Mouse (Mus musculus) intestine, embryonic 15.5 days (tissue): ENCODE measurements around the gene Rps25. TPM values are rescaled to one million over a fixed set of nuclear protein-coding genes. Genes with fewer than 3 reads are reported as not detected.
"Not testable (repeated sequence)": the region's sequence is repeated elsewhere in the genome, so short reads cannot be mapped to it uniquely, and the experiment has no call there.

Experiments
- ATAC-seq: fragments of 200-750 bp; cut with Nextera tagmentation; 2 replicates; pipeline ENCODE4 v1.8.0; 2017; ENCODE audit warnings: moderate TSS enrichment, moderate library complexity
- H3K27ac ChIP-seq: fragments of 300-500 bp; sonication (generic); 2 replicates; pipeline ENCODE4 v1.5.1; 2015; ENCODE audit warnings: mild to moderate bottlenecking, inconsistent platforms
- H3K27me3 ChIP-seq: fragments of 300-500 bp; sonication (generic); replicated peaks from 2 replicates; pipeline ENCODE4 v1.6.1; 2015; ENCODE audit warnings: inconsistent platforms
- H3K36me3 ChIP-seq: fragments of 300-500 bp; sonication (generic); 2 replicates; pipeline ENCODE4 v1.6.1; 2015; ENCODE audit warnings: inconsistent platforms
- H3K4me1 ChIP-seq: fragments of 300-500 bp; sonication (generic); replicated peaks from 2 replicates; pipeline ENCODE4 v1.6.1; 2015; ENCODE audit warnings: inconsistent platforms
- H3K4me2 ChIP-seq: fragments of 300-500 bp; sonication (generic); replicated peaks from 2 replicates; pipeline ENCODE4 v1.6.1; 2015; ENCODE audit warnings: mild to moderate bottlenecking, inconsistent platforms
- H3K4me3 ChIP-seq: fragments of 300-500 bp; sonication (generic); replicated peaks from 2 replicates; pipeline ENCODE4 v1.5.1; 2015; ENCODE audit warnings: inconsistent platforms
- H3K9ac ChIP-seq: fragments of 300-500 bp; sonication (generic); 2 replicates; pipeline ENCODE4 v1.6.1; 2015; ENCODE audit warnings: inconsistent platforms
- H3K9me3 ChIP-seq: fragments of 300-500 bp; sonication (generic); 2 replicates; pipeline ENCODE4 v1.6.1; 2016; ENCODE audit warnings: inconsistent platforms
- WGBS: fragments of 180-500 bp; shearing (Covaris S2); methylation state at CpG from one replicate; pipeline ENCODE4 v1.1.7; 2015; 5-methylcytosine and 5-hydroxymethylcytosine counted together
- polyA plus RNA-seq: library from polyadenylated mRNA; unstranded; fragments of >200 nt; fragmentation: Nextera tagmentation; extraction: Ambion mirVana; gene quantifications from 2 replicates; pipeline ENCODE4 v1.2.1, GENCODE M21; 2015

Gene Rps25
- polyA plus RNA-seq, 1 experiment from 2014 or later = 2,084 TPM

GRCm38 (mm10) chr9:44432577-44433185 is 25.7 kb downstream of the Rps25 start:
- ATAC-seq = no peak
- no peak overlapping the region for H3K9ac ChIP-seq
- H3K4me3 ChIP-seq = no peak overlapping the region
- no peaks in the 10 kb centered on the region for H3K36me3 ChIP-seq
- H3K4me1 ChIP-seq = no peaks in the 10 kb centered on the region
- H3K4me2 ChIP-seq = no peak overlapping the region
- no peak overlapping the region for H3K27ac ChIP-seq
- H3K27me3 ChIP-seq = no peaks in the 10 kb centered on the region
- no peaks in the 10 kb centered on the region for H3K9me3 ChIP-seq
- WGBS = 41% methylated on average over 5 of the region's 5 CpGs

- Histone ChIP-seq H3K9ac (no peak overlapping the region), H3K9me3 (no peaks in the 10 kb centered on the region), H3K27me3 (no peaks in the 10 kb centered on the region), H3K4me2 (no peak overlapping the region), H3K36me3 (no peaks in the 10 kb centered on the region), H3K4me3 (no peak overlapping the region), H3K4me1 (no peaks in the 10 kb centered on the region), H3K27ac (no peak overlapping the region)
- WGBS = 78% methylated on average over 6 of the region's 6 CpGs
- no peak for ATAC-seq
These were observed 28.8 kb downstream of the Rps25 start for GRCm38 (mm10) chr9:44435747-44436146.

DNA sequence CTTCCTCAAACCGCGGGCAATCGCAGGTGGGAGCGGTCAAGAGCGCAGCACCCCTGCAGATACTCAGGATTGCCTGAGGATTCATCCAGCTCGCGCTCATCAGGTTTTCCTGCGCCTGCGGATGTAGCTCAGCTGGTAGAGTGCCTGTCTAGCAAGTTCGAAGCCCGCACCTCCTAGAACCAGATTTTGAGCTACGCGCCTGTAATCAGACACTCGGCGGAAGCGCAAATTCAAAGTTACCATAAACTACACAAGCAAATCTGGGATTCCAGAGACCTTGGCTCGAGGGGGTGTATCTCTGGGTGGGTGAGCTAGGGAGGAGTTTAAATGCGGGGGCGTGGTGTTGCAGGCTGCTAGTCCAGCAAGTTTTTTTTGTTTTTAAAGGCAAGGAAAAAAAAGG is 34.0 kb downstream of the Rps25 start, which contains the start of gene Foxr1:
Foxr1 (minus strand) TSS at position 176 of the 400 bp plus-strand sequence.
- Histone ChIP-seq H3K9me3 (no peaks in the 10 kb centered on the region), H3K36me3 (no peaks in the 10 kb centered on the region), H3K27ac (no peak within 1 kb of the TSS), H3K9ac (no peak within 1 kb of the TSS), H3K4me1 (no peaks in the 10 kb centered on the region), H3K27me3 (no peaks in the 10 kb centered on the region), H3K4me2 (no peak within 1 kb of the TSS), H3K4me3 (no peak within 1 kb of the TSS)
- no peak for ATAC-seq
- WGBS = 70% methylated on average over 19 of the region's 19 CpGs

GRCm38 (mm10) chr9:44444402-44445025 is 37.6 kb downstream of the Rps25 start:
- not testable (repeated sequence) for ATAC-seq, H3K4me1 ChIP-seq, H3K36me3 ChIP-seq, H3K27ac ChIP-seq, H3K27me3 ChIP-seq, H3K4me3 ChIP-seq, H3K9ac ChIP-seq, H3K4me2 ChIP-seq, H3K9me3 ChIP-seq
- WGBS = 83% methylated on average over 7 of the region's 7 CpGs

- H3K4me2 ChIP-seq = no peak overlapping the region
- no peaks in the 10 kb centered on the region; the same call in 1 of the 2 replicates for H3K27me3 ChIP-seq
- peaks cover 9% of the 10 kb centered on the region for H3K4me1 ChIP-seq
- no peak overlapping the region for H3K4me3 ChIP-seq
- no peak for ATAC-seq
- no peaks in the 10 kb centered on the region for H3K36me3 ChIP-seq
- H3K27ac ChIP-seq = no peak overlapping the region
- no peak overlapping the region for H3K9ac ChIP-seq
- no peaks in the 10 kb centered on the region for H3K9me3 ChIP-seq
These were observed 43.4 kb downstream of the Rps25 start for GRCm38 (mm10) chr9:44450387-44450786.

GRCm38 (mm10) chr9:44454132-44454890 is 47.4 kb downstream of the Rps25 start:
- ATAC-seq = peak; percentile 83
- Histone ChIP-seq H3K4me1 (peaks cover 9% of the 10 kb centered on the region), H3K36me3 (no peaks in the 10 kb centered on the region), H3K4me3 (no peak overlapping the region), H3K9me3 (no peaks in the 10 kb centered on the region), H3K27me3 (no peaks in the 10 kb centered on the region; the same call in 1 of the 2 replicates), H3K4me2 (peak overlapping the region; percentile 18; the same call in 1 of the 2 replicates), H3K27ac (no peak overlapping the region), H3K9ac (no peak overlapping the region)
- 9% methylated on average over 14 of the region's 14 CpGs for WGBS

DNA sequence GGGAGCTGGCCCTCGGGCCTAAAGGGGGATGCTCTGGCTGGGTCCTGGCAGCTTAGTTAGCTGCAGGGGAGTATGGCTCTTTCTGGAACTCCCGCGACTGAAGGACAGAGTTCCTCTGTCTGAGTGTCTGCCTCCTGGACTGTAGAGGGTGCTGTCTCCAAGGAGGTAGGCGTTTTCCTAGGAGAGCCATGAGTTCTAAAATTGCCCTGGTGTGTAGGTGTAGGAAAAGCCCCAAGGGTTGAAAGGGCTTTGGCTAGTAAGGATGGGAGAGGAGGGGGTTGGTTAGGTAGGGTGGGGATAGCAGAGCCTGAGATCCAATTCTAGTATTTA is 47.9 kb downstream of the Rps25 start, which contains the start of gene Upk2:
Upk2 (minus strand) TSS at position 86 of the 330 bp plus-strand sequence.
- H3K36me3 ChIP-seq = no peaks in the 10 kb centered on the region
- no peaks in the 10 kb centered on the region; the same call in 1 of the 2 replicates for H3K27me3 ChIP-seq
- H3K4me2 ChIP-seq = peak within 1 kb of the TSS; percentile 18; the same call in 1 of the 2 replicates
- peak; percentile 13; the same call in 1 of the 2 replicates for ATAC-seq
- H3K4me3 ChIP-seq = no peak within 1 kb of the TSS
- H3K4me1 ChIP-seq = peaks cover 9% of the 10 kb centered on the region
- H3K9me3 ChIP-seq = no peaks in the 10 kb centered on the region
- 23% methylated on average over 4 of the region's 4 CpGs for WGBS
- H3K27ac ChIP-seq = no peak within 1 kb of the TSS
- H3K9ac ChIP-seq = no peak within 1 kb of the TSS

GRCm38 (mm10) chr9:44457035-44457742 is 50.2 kb downstream of the Rps25 start:
- no peak overlapping the region for H3K9ac ChIP-seq
- WGBS = 5% methylated on average over 11 of the region's 11 CpGs
- peaks cover 9% of the 10 kb centered on the region for H3K4me1 ChIP-seq
- H3K9me3 ChIP-seq = no peaks in the 10 kb centered on the region
- peak; percentile 59; the same call in 1 of the 2 replicates for ATAC-seq
- no peaks in the 10 kb centered on the region; the same call in 1 of the 2 replicates for H3K27me3 ChIP-seq
- H3K4me2 ChIP-seq = no peak overlapping the region
- H3K4me3 ChIP-seq = no peak overlapping the region
- no peak overlapping the region for H3K27ac ChIP-seq
- no peaks in the 10 kb centered on the region for H3K36me3 ChIP-seq

Other genes with a start within 250 kb of the Rps25 start
- 13.2 and 14.8 TPM in 2 replicates for gene Cbl, start 173.1 kb upstream of the Rps25 start, polyA plus RNA-seq
- not detected in 2 replicates for gene Ccdc153, start 166.5 kb upstream of the Rps25 start, polyA plus RNA-seq
- gene Pdzd3, start 155.7 kb upstream of the Rps25 start, polyA plus RNA-seq = 11.7 and 12.9 TPM in 2 replicates
- gene Nlrx1, start 138.5 kb upstream of the Rps25 start, polyA plus RNA-seq = 5.5 and 5.9 TPM in 2 replicates
- 2.5 and 2.9 TPM in 2 replicates for gene Abcg4, start 118.5 kb upstream of the Rps25 start, polyA plus RNA-seq
- gene Hinfp, start 101.5 kb upstream of the Rps25 start, polyA plus RNA-seq = 19.9 and 21.2 TPM in 2 replicates
- 6.8 and 10.6 TPM in 2 replicates for gene C2cd2l, start 86.9 kb upstream of the Rps25 start, polyA plus RNA-seq
- 38.2 and 38.6 TPM in 2 replicates for gene Dpagt1, start 81.1 kb upstream of the Rps25 start, polyA plus RNA-seq
- gene H2afx, start 72.4 kb upstream of the Rps25 start, polyA plus RNA-seq = 280 and 298 TPM in 2 replicates
- 128 and 141 TPM in 2 replicates for gene Hmbs, start 62.9 kb upstream of the Rps25 start, polyA plus RNA-seq
- gene Vps11, start 45.5 kb upstream of the Rps25 start, polyA plus RNA-seq = 28.9 and 30.3 TPM in 2 replicates
- 38.8 and 43.6 TPM in 2 replicates for gene Hyou1, start 27.6 kb upstream of the Rps25 start, polyA plus RNA-seq
- gene Slc37a4, start 10.3 kb upstream of the Rps25 start, polyA plus RNA-seq = 51.7 and 59.2 TPM in 2 replicates
- 122 and 123 TPM in 2 replicates for gene Trappc4, start 461 bp downstream of the Rps25 start, polyA plus RNA-seq
- gene Ccdc84, start 11.4 kb downstream of the Rps25 start, polyA plus RNA-seq = 24.0 and 25.6 TPM in 2 replicates
- gene Foxr1, start 34.0 kb downstream of the Rps25 start, polyA plus RNA-seq = not detected in 2 replicates
- gene Upk2, start 47.8 kb downstream of the Rps25 start, polyA plus RNA-seq = 1.2 TPM in 2 replicates
- gene Bcl9l, start 75.7 kb downstream of the Rps25 start, polyA plus RNA-seq = 7.5 and 7.8 TPM in 2 replicates
- 1.3 TPM in 2 replicates for gene Cxcr5, start 154.7 kb downstream of the Rps25 start, polyA plus RNA-seq
- 14.6 and 14.7 TPM in 2 replicates for gene Ddx6, start 197.8 kb downstream of the Rps25 start, polyA plus RNA-seq